Mouse (Mus musculus): Measurements from ENCODE around the gene Tgif2. TPM values are rescaled to one million over a fixed set of nuclear protein-coding genes. Genes with fewer than 3 reads are reported as not detected.
"Not testable (repeated sequence)": the region's sequence is repeated elsewhere in the genome, so short reads cannot be mapped to it uniquely, and the experiment has no call there.

Tgif2 gene
- total and polyA plus RNA-seq, 2 experiments from 2014 or later = 8.2 to 10.8 TPM

DNA sequence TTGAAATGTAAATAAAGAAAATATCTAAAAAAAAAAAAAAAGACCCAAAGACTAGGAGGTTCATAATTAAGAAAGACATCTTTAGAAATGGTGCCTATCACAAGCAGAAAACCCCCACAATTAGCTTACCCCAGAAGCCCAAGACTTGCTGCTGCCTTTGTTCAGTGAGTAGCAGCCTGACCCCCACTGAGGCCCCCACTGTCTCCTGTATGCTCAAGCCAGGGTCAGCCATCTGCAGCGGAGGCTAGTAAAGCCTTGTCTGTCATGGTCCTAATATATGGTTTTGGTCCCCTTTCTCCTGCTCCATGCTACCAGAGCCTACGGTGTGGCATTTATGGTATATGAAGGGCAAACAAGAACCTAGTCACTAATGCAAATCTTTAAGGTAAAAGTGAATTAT, 61.5 kb downstream of the Tgif2 start:
- 70% methylated on average over 2 of the region's 2 CpGs for WGBS
- ATAC-seq (ENCODE audit: low FRiP score) = no peak
- no peaks in the 10 kb centered on the region for H3K36me3 ChIP-seq (ENCODE audit: insufficient read depth, low read length)

DNA sequence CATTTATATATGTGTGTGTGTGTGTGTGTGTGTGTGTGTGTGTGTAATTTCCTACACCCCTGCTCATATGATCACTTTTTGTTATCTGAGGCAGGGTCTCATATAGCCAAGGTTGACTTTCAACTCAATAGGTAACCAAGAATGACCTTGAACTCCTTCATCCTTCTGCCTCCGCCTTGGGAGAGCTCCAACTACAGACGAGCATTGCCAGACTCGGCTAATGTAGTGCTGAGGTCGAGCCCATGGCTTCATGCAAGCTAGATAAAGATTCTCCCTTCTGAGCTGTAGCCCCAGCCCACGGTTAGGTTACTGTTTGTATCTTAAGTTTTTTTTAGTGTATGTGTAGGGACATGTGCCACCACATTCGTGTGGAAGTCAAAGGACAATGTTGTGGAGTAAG, 62.1 kb downstream of the Tgif2 start:
- peaks cover 2% of the 10 kb centered on the region; the same call in 1 of the 2 replicates for H3K4me1 ChIP-seq (ENCODE audit: insufficient read depth, low read length)
- TF ChIP-seq CTCF (IDR thresholded peaks at IDR 0.05) = no peak
- H3K9ac ChIP-seq (replicated peaks; ENCODE audit: low read length, poor library complexity, severe bottlenecking) = no peak overlapping the region
- H3K27ac ChIP-seq (ENCODE audit: low read depth, low read length) = no peak overlapping the region
- no peaks in the 10 kb centered on the region for H3K9me3 ChIP-seq (ENCODE audit: low read length)
- H3K4me3 ChIP-seq (ENCODE audit: low read depth, low read length) = no peak overlapping the region
- H3K36me3 ChIP-seq (ENCODE audit: insufficient read depth, low read length) = no peaks in the 10 kb centered on the region
- H3K27me3 ChIP-seq (ENCODE audit: insufficient read depth, low read length) = no peaks in the 10 kb centered on the region
- ATAC-seq (ENCODE audit: low FRiP score) = no peak
- 78% methylated on average over 6 of the region's 6 CpGs for WGBS
- no peak for DNase-seq (ENCODE audit: low spot score)
- H3K4me2 ChIP-seq (ENCODE audit: low read depth, low read length, poor library complexity, severe bottlenecking) = no peak overlapping the region

More for the DNA sequence above, 61.5 kb downstream of the Tgif2 start:
- Histone ChIP-seq H3K9me3 (ENCODE audit: low read length) (no peaks in the 10 kb centered on the region), H3K27me3 (ENCODE audit: insufficient read depth, low read length) (no peaks in the 10 kb centered on the region), H3K27ac (ENCODE audit: low read depth, low read length) (no peak overlapping the region), H3K4me2 (ENCODE audit: low read depth, low read length, poor library complexity, severe bottlenecking) (no peak overlapping the region), H3K4me3 (ENCODE audit: low read depth, low read length) (no peak overlapping the region), H3K9ac (replicated peaks; ENCODE audit: low read length, poor library complexity, severe bottlenecking) (no peak overlapping the region), H3K4me1 (ENCODE audit: insufficient read depth, low read length) (peaks cover 2% of the 10 kb centered on the region; the same call in 1 of the 2 replicates)
- no peak for TF ChIP-seq CTCF (IDR thresholded peaks at IDR 0.05)
- DNase-seq (ENCODE audit: low spot score) = no peak

DNA sequence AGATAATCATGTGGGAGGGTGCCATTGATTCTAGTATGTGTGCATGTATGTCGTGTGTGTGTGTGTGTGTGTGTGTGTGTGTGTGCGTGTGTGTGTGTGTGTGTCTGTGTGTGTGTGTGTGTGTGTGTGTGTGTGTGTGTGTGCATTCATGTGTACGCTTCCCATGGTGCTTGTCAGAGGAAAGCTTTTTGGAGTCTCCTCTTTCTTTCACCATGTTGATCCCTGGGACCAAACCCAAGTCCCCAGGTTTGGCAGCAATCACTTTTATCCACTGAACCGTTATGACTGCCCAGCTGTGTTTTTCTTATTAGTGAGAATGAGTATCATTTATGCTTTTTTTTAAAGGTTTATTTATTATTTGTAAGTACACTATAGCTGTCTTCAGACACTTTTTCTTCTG, 62.6 kb downstream of the Tgif2 start:
- H3K27ac ChIP-seq (ENCODE audit: low read depth, low read length); ATAC-seq (ENCODE audit: low FRiP score); H3K36me3 ChIP-seq (ENCODE audit: insufficient read depth, low read length); H3K4me2 ChIP-seq (ENCODE audit: low read depth, low read length, poor library complexity, severe bottlenecking); H3K4me3 ChIP-seq (ENCODE audit: low read depth, low read length); H3K9ac ChIP-seq (replicated peaks; ENCODE audit: low read length, poor library complexity, severe bottlenecking); DNase-seq (ENCODE audit: low spot score); H3K9me3 ChIP-seq (ENCODE audit: low read length); H3K27me3 ChIP-seq (ENCODE audit: insufficient read depth, low read length); H3K4me1 ChIP-seq (ENCODE audit: insufficient read depth, low read length): not testable (repeated sequence)
- WGBS = 78% methylated on average over 4 of the region's 4 CpGs

DNA sequence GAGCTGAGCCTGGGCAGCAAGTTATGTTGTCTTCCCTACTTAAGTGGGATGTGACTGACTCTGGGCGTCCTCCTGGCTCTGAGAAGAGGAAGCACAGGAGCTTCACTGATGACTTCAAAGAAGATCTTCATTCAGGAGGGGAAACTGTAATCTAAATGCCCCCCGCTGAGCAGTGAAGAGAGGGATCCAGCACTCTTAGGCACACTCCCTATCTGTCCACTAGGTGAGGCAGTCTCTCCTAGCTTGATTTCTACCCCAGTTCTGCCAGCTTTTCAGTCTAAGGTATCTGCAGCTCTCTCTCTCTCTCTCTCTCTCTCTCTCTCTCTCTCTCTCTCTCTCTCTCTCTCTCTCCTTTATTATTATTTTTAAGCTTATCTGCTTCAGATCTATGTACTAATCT, 63.6 kb downstream of the Tgif2 start:
- no peak overlapping the region for H3K9ac ChIP-seq (replicated peaks; ENCODE audit: low read length, poor library complexity, severe bottlenecking)
- ATAC-seq (ENCODE audit: low FRiP score) (no peak), DNase-seq (ENCODE audit: low spot score) (no peak)
- TF ChIP-seq CTCF (IDR thresholded peaks at IDR 0.05) = peak; percentile 39
- no peak overlapping the region for H3K27ac ChIP-seq (ENCODE audit: low read depth, low read length)
- H3K9me3 ChIP-seq (ENCODE audit: low read length) = no peaks in the 10 kb centered on the region
- H3K4me2 ChIP-seq (ENCODE audit: low read depth, low read length, poor library complexity, severe bottlenecking) = no peak overlapping the region
- H3K36me3 ChIP-seq (ENCODE audit: insufficient read depth, low read length) = no peaks in the 10 kb centered on the region
- peaks cover 2% of the 10 kb centered on the region; the same call in 1 of the 2 replicates for H3K4me1 ChIP-seq (ENCODE audit: insufficient read depth, low read length)
- H3K27me3 ChIP-seq (ENCODE audit: insufficient read depth, low read length) = no peaks in the 10 kb centered on the region
- WGBS = 38% methylated on average over 2 of the region's 2 CpGs
- no peak overlapping the region for H3K4me3 ChIP-seq (ENCODE audit: low read depth, low read length)

Other genes starting within 250 kb of the Tgif2 start
- gene Dlgap4, start 226.3 kb upstream of the Tgif2 start, total RNA-seq (2014; rRNA removed) = 188 and 246 TPM in 2 replicates
- 224 and 240 TPM in 2 replicates for gene Dlgap4, start 226.3 kb upstream of the Tgif2 start, polyA plus RNA-seq (2015; fragmentation: Nextera tagmentation; extraction: Ambion mirVana)
- gene Myl9, start 64.6 kb upstream of the Tgif2 start, total RNA-seq (2014; rRNA removed) = 27.4 and 30.7 TPM in 2 replicates
- 33.8 and 38.4 TPM in 2 replicates for gene Myl9, start 64.6 kb upstream of the Tgif2 start, polyA plus RNA-seq (2015; fragmentation: Nextera tagmentation; extraction: Ambion mirVana)
- 0.94 and 0.99 TPM in 2 replicates for gene 4930518I15Rik, start 17.9 kb downstream of the Tgif2 start, total RNA-seq (2014; rRNA removed)
- 2.8 and 2.9 TPM in 2 replicates for gene 4930518I15Rik, start 17.9 kb downstream of the Tgif2 start, polyA plus RNA-seq (2015; fragmentation: Nextera tagmentation; extraction: Ambion mirVana)
- gene Rab5if, start 23.1 kb downstream of the Tgif2 start, total RNA-seq (2014; rRNA removed) = 115 and 137 TPM in 2 replicates
- 149 and 155 TPM in 2 replicates for gene Rab5if, start 23.1 kb downstream of the Tgif2 start, polyA plus RNA-seq (2015; fragmentation: Nextera tagmentation; extraction: Ambion mirVana)
- not detected in 2 replicates for gene Sla2, start 47.2 kb downstream of the Tgif2 start, total RNA-seq (2014; rRNA removed)
- 0.07 TPM in 1 of 2 replicates, not detected in the other for gene Sla2, start 47.2 kb downstream of the Tgif2 start, polyA plus RNA-seq (2015; fragmentation: Nextera tagmentation; extraction: Ambion mirVana)
- gene Ndrg3, start 152.0 kb downstream of the Tgif2 start, total RNA-seq (2014; rRNA removed) = 141 and 178 TPM in 2 replicates
- 160 and 169 TPM in 2 replicates for gene Ndrg3, start 152.0 kb downstream of the Tgif2 start, polyA plus RNA-seq (2015; fragmentation: Nextera tagmentation; extraction: Ambion mirVana)
- 5.3 and 8.8 TPM in 2 replicates for gene Dsn1, start 167.1 kb downstream of the Tgif2 start, total RNA-seq (2014; rRNA removed)
- 7.2 and 7.8 TPM in 2 replicates for gene Dsn1, start 167.1 kb downstream of the Tgif2 start, polyA plus RNA-seq (2015; fragmentation: Nextera tagmentation; extraction: Ambion mirVana)
- gene Soga1, start 239.2 kb downstream of the Tgif2 start, total RNA-seq (2014; rRNA removed) = 122 and 132 TPM in 2 replicates
- gene Soga1, start 239.2 kb downstream of the Tgif2 start, polyA plus RNA-seq (2015; fragmentation: Nextera tagmentation; extraction: Ambion mirVana) = 2.8 and 3.9 TPM in 2 replicates
- not detected in 2 replicates for gene Tldc2, start 247.0 kb downstream of the Tgif2 start, total RNA-seq (2014; rRNA removed)
- not detected in 2 replicates for gene Tldc2, start 247.0 kb downstream of the Tgif2 start, polyA plus RNA-seq (2015; fragmentation: Nextera tagmentation; extraction: Ambion mirVana)